Mouse (Mus musculus) C2C12 (cell line): ENCODE measurements at regions not wholly inside any gene's neighbourhood (a gene's known extent, or its start where the extent isn't known, plus 50 kb on each side); places are given as distances from the start of the nearest gene placed in this dataset.

Experiments
- CEBPB ChIP-seq: IDR thresholded peaks from one replicate; pipeline ENCODE4 v1.6.1; 2011; ENCODE audit warnings: low read depth, mild to moderate bottlenecking, control low read depth, moderate library complexity
- CTCF ChIP-seq: IDR thresholded peaks from one replicate; pipeline ENCODE4 v1.5.1; 2011; ENCODE audit not compliant: control insufficient read depth, insufficient read depth, insufficient read length
- MAX ChIP-seq: IDR thresholded peaks from one replicate; pipeline ENCODE4 v1.6.1; 2011; ENCODE audit warnings: mild to moderate bottlenecking, control low read depth
- MYOG ChIP-seq: IDR thresholded peaks from one replicate; pipeline ENCODE4 v1.6.1; 2011; ENCODE audit not compliant: control insufficient read depth, insufficient read length; ENCODE audit errors: extremely low read depth
- USF1 ChIP-seq: IDR thresholded peaks from one replicate; pipeline ENCODE4 v1.6.1; 2011; ENCODE audit warnings: low read depth, mild to moderate bottlenecking, control low read depth, moderate library complexity

GRCm38 (mm10) chr17:83917781-83918180, 70.0 kb upstream of the Haao start:
- no peak for TF ChIP-seq CTCF
- TF ChIP-seq MYOG: no peak
- TF ChIP-seq CEBPB: no peak
- no peak for TF ChIP-seq USF1
- no peak for TF ChIP-seq MAX
